Mouse (Mus musculus): ENCODE results near the gene Zpbp2.

DNA sequence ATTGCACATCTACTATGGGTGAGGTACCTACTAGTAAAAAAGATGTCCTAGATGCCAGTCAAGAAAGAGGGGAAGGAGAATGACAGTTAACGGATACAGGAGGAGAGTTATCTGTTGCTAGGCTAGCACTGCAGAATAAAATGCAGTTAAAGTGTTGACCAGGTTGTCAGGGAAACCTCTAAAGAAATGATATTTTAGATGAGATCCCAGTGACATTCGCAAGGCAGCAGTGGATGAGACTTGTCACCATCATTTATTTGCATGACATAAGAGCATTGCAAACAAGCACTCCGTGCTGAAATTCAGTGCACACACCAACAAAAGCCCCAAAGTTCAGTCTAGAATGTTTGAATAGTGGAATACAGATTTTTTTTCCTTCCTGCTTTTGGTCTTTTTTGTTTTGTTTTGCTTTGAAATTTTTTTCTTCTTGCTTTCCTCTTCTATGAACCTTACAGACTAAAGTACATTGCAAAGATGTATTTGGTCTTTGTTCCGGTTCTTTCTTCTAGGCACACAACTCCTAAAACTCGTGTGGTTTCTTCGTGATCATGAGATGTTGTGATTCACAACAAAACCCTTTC is 37.5 kb upstream of the Zpbp2 start:
- TF ChIP-seq CTCF (IDR thresholded peaks at IDR 0.05; ENCODE audit: control insufficient read depth, insufficient read depth, insufficient read length) (no peak), USF1 (IDR thresholded peaks at IDR 0.05; ENCODE audit: low read depth) (no peak), CEBPB (IDR thresholded peaks at IDR 0.05; ENCODE audit: low read depth) (no peak), MAX (IDR thresholded peaks at IDR 0.05) (no peak)

Measured in C2C12 (cell line).